Mouse (Mus musculus): ENCODE results near the gene Pacrg. TPM values are rescaled to one million over a fixed set of nuclear protein-coding genes. Genes with fewer than 3 reads are reported as not detected.

Pacrg gene
- polyA plus RNA-seq, 1 experiment from 2014 or later, result 1.1 TPM

- ATAC-seq (replicated peaks; ENCODE audit: extremely low read depth, insufficient read depth, low FRiP score), result no peak
- H3K9me3 ChIP-seq (replicated peaks; ENCODE audit: control insufficient read depth, low read length), result no peaks in the 10 kb centered on the region
Observed at GRCm38 (mm10) chr17:10717148-10717547, 123.0 kb downstream of the Pacrg start.

GRCm38 (mm10) chr17:10702781-10703180 lies 137.3 kb downstream of the Pacrg start:
- no peaks in the 10 kb centered on the region for H3K36me3 ChIP-seq (ENCODE audit: control insufficient read depth, insufficient read depth)
- no peak for ATAC-seq (replicated peaks; ENCODE audit: extremely low read depth, insufficient read depth, low FRiP score)
- no peak overlapping the region for H3K4me3 ChIP-seq (ENCODE audit: low read length)
- no peaks in the 10 kb centered on the region for H3K27me3 ChIP-seq (ENCODE audit: control insufficient read depth, insufficient read depth, low read length)
- no peak overlapping the region for H3K9ac ChIP-seq (ENCODE audit: low read length)
- 67% methylated on average over 6 of the region's 6 CpGs for WGBS
- no peak overlapping the region for H3K27ac ChIP-seq (ENCODE audit: low read length)
- H3K4me1 ChIP-seq (ENCODE audit: control insufficient read depth, insufficient read depth, low read length), result no peaks in the 10 kb centered on the region
- no peaks in the 10 kb centered on the region for H3K9me3 ChIP-seq (replicated peaks; ENCODE audit: control insufficient read depth, low read length)
- no peak overlapping the region for H3K4me2 ChIP-seq (ENCODE audit: low read depth, low read length)

More at GRCm38 (mm10) chr17:10717148-10717547, 123.0 kb downstream of the Pacrg start:
- 89% methylated on average over 1 of the region's 1 CpGs for WGBS
- H3K27me3 ChIP-seq (ENCODE audit: control insufficient read depth, insufficient read depth, low read length), result no peaks in the 10 kb centered on the region
- H3K4me1 ChIP-seq (ENCODE audit: control insufficient read depth, insufficient read depth, low read length), result peaks cover 6% of the 10 kb centered on the region; the same call in 1 of the 2 replicates
- no peak overlapping the region for H3K4me3 ChIP-seq (ENCODE audit: low read length)
- H3K36me3 ChIP-seq (ENCODE audit: control insufficient read depth, insufficient read depth), result no peaks in the 10 kb centered on the region
- H3K9ac ChIP-seq (ENCODE audit: low read length), result no peak overlapping the region
- no peak overlapping the region for H3K4me2 ChIP-seq (ENCODE audit: low read depth, low read length)
- no peak overlapping the region for H3K27ac ChIP-seq (ENCODE audit: low read length)

GRCm38 (mm10) chr17:10698041-10698440 lies 142.1 kb downstream of the Pacrg start:
- 36% methylated on average over 8 of the region's 8 CpGs for WGBS
- Histone ChIP-seq H3K9me3 (replicated peaks; ENCODE audit: control insufficient read depth, low read length) (0 out of 2 replicates have a peak, but pooled peaks cover 2% of the 10 kb centered on the region), H3K9ac (ENCODE audit: low read length) (no peak overlapping the region), H3K36me3 (ENCODE audit: control insufficient read depth, insufficient read depth) (no peaks in the 10 kb centered on the region), H3K4me3 (ENCODE audit: low read length) (no peak overlapping the region), H3K4me2 (ENCODE audit: low read depth, low read length) (no peak overlapping the region), H3K27ac (ENCODE audit: low read length) (no peak overlapping the region), H3K4me1 (ENCODE audit: control insufficient read depth, insufficient read depth, low read length) (no peaks in the 10 kb centered on the region), H3K27me3 (ENCODE audit: control insufficient read depth, insufficient read depth, low read length) (no peaks in the 10 kb centered on the region)
- ATAC-seq (replicated peaks; ENCODE audit: extremely low read depth, insufficient read depth, low FRiP score), result no peak

GRCm38 (mm10) chr17:10695421-10695820 lies 144.7 kb downstream of the Pacrg start:
- no peaks in the 10 kb centered on the region for H3K27me3 ChIP-seq (ENCODE audit: control insufficient read depth, insufficient read depth, low read length)
- no peak for ATAC-seq (replicated peaks; ENCODE audit: extremely low read depth, insufficient read depth, low FRiP score)
- H3K9me3 ChIP-seq (replicated peaks; ENCODE audit: control insufficient read depth, low read length), result 0 out of 2 replicates have a peak, but pooled peaks cover 2% of the 10 kb centered on the region
- H3K4me3 ChIP-seq (ENCODE audit: low read length), result no peak overlapping the region
- no peak overlapping the region for H3K9ac ChIP-seq (ENCODE audit: low read length)
- no peak overlapping the region for H3K27ac ChIP-seq (ENCODE audit: low read length)
- H3K4me1 ChIP-seq (ENCODE audit: control insufficient read depth, insufficient read depth, low read length), result no peaks in the 10 kb centered on the region
- H3K4me2 ChIP-seq (ENCODE audit: low read depth, low read length), result no peak overlapping the region
- H3K36me3 ChIP-seq (ENCODE audit: control insufficient read depth, insufficient read depth), result no peaks in the 10 kb centered on the region

GRCm38 (mm10) chr17:10677098-10677497 lies 163.0 kb downstream of the Pacrg start:
- ATAC-seq (replicated peaks; ENCODE audit: extremely low read depth, insufficient read depth, low FRiP score), result no peak
- H3K9me3 ChIP-seq (replicated peaks; ENCODE audit: control insufficient read depth, low read length), result no peaks in the 10 kb centered on the region
- H3K36me3 ChIP-seq (ENCODE audit: control insufficient read depth, insufficient read depth), result no peaks in the 10 kb centered on the region
- no peak overlapping the region for H3K4me2 ChIP-seq (ENCODE audit: low read depth, low read length)
- no peaks in the 10 kb centered on the region for H3K27me3 ChIP-seq (ENCODE audit: control insufficient read depth, insufficient read depth, low read length)
- no peak overlapping the region for H3K4me3 ChIP-seq (ENCODE audit: low read length)
- 60% methylated on average over 4 of the region's 4 CpGs for WGBS
- no peaks in the 10 kb centered on the region for H3K4me1 ChIP-seq (ENCODE audit: control insufficient read depth, insufficient read depth, low read length)
- no peak overlapping the region for H3K9ac ChIP-seq (ENCODE audit: low read length)
- no peak overlapping the region for H3K27ac ChIP-seq (ENCODE audit: low read length)

GRCm38 (mm10) chr17:10675536-10675935 lies 164.6 kb downstream of the Pacrg start:
- 74% methylated on average over 5 of the region's 5 CpGs for WGBS
- no peak overlapping the region for H3K27ac ChIP-seq (ENCODE audit: low read length)
- H3K4me3 ChIP-seq (ENCODE audit: low read length), result no peak overlapping the region
- no peaks in the 10 kb centered on the region for H3K4me1 ChIP-seq (ENCODE audit: control insufficient read depth, insufficient read depth, low read length)
- ATAC-seq (replicated peaks; ENCODE audit: extremely low read depth, insufficient read depth, low FRiP score), result no peak
- no peak overlapping the region for H3K9ac ChIP-seq (ENCODE audit: low read length)
- no peak overlapping the region for H3K4me2 ChIP-seq (ENCODE audit: low read depth, low read length)
- H3K36me3 ChIP-seq (ENCODE audit: control insufficient read depth, insufficient read depth), result no peaks in the 10 kb centered on the region
- no peaks in the 10 kb centered on the region for H3K9me3 ChIP-seq (replicated peaks; ENCODE audit: control insufficient read depth, low read length)
- H3K27me3 ChIP-seq (ENCODE audit: control insufficient read depth, insufficient read depth, low read length), result no peaks in the 10 kb centered on the region

- no peak overlapping the region for H3K9ac ChIP-seq (ENCODE audit: low read length)
- 63% methylated on average over 3 of the region's 3 CpGs for WGBS
- no peak; the same call in 1 of the 2 replicates for ATAC-seq (replicated peaks; ENCODE audit: extremely low read depth, insufficient read depth, low FRiP score)
Observed at GRCm38 (mm10) chr17:10675048-10675447, 165.1 kb downstream of the Pacrg start.

GRCm38 (mm10) chr17:10661294-10661693 lies 178.8 kb downstream of the Pacrg start:
- ATAC-seq (replicated peaks; ENCODE audit: extremely low read depth, insufficient read depth, low FRiP score), result no peak
- Histone ChIP-seq H3K36me3 (ENCODE audit: control insufficient read depth, insufficient read depth) (no peaks in the 10 kb centered on the region), H3K4me1 (ENCODE audit: control insufficient read depth, insufficient read depth, low read length) (no peaks in the 10 kb centered on the region), H3K27ac (ENCODE audit: low read length) (no peak overlapping the region), H3K9ac (ENCODE audit: low read length) (no peak overlapping the region), H3K4me2 (ENCODE audit: low read depth, low read length) (no peak overlapping the region), H3K4me3 (ENCODE audit: low read length) (no peak overlapping the region), H3K27me3 (ENCODE audit: control insufficient read depth, insufficient read depth, low read length) (no peaks in the 10 kb centered on the region), H3K9me3 (replicated peaks; ENCODE audit: control insufficient read depth, low read length) (peaks cover 4% of the 10 kb centered on the region)
- 73% methylated on average over 4 of the region's 4 CpGs for WGBS

More at GRCm38 (mm10) chr17:10675048-10675447, 165.1 kb downstream of the Pacrg start:
- Histone ChIP-seq H3K9me3 (replicated peaks; ENCODE audit: control insufficient read depth, low read length) (no peaks in the 10 kb centered on the region), H3K4me1 (ENCODE audit: control insufficient read depth, insufficient read depth, low read length) (no peaks in the 10 kb centered on the region), H3K4me3 (ENCODE audit: low read length) (no peak overlapping the region), H3K27me3 (ENCODE audit: control insufficient read depth, insufficient read depth, low read length) (no peaks in the 10 kb centered on the region), H3K4me2 (ENCODE audit: low read depth, low read length) (no peak overlapping the region), H3K27ac (ENCODE audit: low read length) (no peak overlapping the region), H3K36me3 (ENCODE audit: control insufficient read depth, insufficient read depth) (no peaks in the 10 kb centered on the region)

GRCm38 (mm10) chr17:10643604-10644003 lies 196.5 kb downstream of the Pacrg start:
- Histone ChIP-seq H3K9me3 (replicated peaks; ENCODE audit: control insufficient read depth, low read length) (no peaks in the 10 kb centered on the region), H3K27me3 (ENCODE audit: control insufficient read depth, insufficient read depth, low read length) (no peaks in the 10 kb centered on the region), H3K4me1 (ENCODE audit: control insufficient read depth, insufficient read depth, low read length) (no peaks in the 10 kb centered on the region), H3K4me2 (ENCODE audit: low read depth, low read length) (no peak overlapping the region), H3K36me3 (ENCODE audit: control insufficient read depth, insufficient read depth) (no peaks in the 10 kb centered on the region), H3K4me3 (ENCODE audit: low read length) (no peak overlapping the region), H3K27ac (ENCODE audit: low read length) (no peak overlapping the region), H3K9ac (ENCODE audit: low read length) (no peak overlapping the region)
- ATAC-seq (replicated peaks; ENCODE audit: extremely low read depth, insufficient read depth, low FRiP score), result no peak
- WGBS, result 93% methylated on average over 7 of the region's 7 CpGs
